Mouse (Mus musculus) MEL-GATA-1-ER (cell line): ENCODE data around the gene Colca2.

Source experiments
- DNase-seq: peaks from one replicate; pipeline ENCODE4 v3.0.0-alpha.2; 2012; ENCODE audit warnings: low read depth; ENCODE audit errors: extremely low read depth

Colca2 gene

DNA sequence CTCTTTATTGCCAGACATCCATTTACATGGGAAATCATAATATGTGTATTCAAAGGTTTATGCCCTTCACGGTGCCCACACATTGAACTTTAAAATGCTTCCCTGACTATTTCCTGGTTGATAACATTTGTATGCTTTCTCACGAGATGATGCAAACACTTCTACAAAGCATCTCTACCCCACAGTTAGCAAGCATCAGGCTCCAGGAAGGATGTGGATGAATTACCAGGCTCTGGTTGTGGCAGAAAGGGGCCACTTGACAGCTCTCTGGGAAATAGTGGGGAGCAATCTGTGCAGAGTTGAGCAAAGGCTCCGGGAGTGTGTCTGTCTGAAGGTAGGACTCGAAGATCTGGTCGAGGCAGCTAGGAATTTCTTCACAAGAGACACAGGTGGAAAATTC lies 6.3 kb downstream of the Colca2 start:
- DNase-seq, result no peak

DNA sequence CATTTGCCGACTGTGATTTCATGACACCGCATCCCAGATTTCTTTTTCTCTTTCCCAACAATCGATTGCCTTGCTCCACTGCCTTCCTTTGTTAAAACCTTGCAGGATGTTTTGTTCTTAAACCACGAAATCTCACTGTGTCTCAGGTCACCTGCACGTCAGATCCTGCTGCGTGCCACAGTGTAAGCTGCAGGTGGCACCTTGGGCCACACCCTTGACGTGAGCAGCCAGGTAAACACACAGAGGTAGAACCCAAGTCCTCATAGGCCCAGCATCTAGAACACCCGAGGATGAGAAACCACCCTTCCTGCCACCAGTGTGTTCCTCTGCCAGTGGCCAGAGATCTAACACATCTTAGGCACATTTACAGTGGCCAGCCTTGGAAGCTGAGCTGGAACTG lies 7.3 kb downstream of the Colca2 start:
- DNase-seq, result no peak

DNA sequence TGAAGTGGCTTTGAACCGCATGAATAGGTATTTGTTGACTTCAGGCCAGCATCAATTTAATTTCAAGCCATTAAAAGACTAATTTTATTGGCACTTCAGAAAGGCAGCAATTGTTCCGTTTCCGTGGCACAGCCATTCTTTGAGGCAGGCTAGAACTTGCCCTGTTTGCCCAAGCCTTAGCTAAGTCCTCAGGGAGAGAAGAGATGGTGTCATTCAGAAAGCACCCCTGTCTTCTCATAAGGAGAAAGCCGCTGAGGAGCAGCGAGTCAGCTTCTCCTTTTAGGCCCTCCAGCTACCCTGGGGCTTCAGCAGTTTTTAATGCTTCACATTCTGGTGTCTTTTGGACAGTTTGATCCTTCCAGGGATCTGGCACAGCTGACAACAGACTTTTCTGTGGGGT lies 9.5 kb downstream of the Colca2 start:
- DNase-seq, result no peak

DNA sequence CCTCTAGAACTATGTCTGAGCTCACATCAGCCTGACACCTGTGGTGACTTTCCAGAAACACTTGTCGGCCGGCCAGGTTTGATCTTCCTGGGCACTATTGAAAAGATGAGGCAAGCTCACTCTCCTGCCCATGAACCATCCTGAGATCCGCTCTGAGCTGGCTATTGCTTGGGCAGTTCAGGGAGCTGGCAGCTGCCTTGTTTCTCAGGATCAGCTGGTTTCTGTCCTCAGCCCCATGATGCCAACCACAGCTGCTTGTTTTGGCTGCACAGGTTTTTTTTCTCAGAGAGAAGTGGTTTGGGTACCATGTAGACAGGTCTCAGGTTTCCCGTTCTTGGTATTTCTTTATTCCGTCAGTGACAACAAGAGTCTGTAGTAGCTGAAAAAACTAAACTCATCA lies 19.9 kb downstream of the Colca2 start:
- DNase-seq, result no peak

DNA sequence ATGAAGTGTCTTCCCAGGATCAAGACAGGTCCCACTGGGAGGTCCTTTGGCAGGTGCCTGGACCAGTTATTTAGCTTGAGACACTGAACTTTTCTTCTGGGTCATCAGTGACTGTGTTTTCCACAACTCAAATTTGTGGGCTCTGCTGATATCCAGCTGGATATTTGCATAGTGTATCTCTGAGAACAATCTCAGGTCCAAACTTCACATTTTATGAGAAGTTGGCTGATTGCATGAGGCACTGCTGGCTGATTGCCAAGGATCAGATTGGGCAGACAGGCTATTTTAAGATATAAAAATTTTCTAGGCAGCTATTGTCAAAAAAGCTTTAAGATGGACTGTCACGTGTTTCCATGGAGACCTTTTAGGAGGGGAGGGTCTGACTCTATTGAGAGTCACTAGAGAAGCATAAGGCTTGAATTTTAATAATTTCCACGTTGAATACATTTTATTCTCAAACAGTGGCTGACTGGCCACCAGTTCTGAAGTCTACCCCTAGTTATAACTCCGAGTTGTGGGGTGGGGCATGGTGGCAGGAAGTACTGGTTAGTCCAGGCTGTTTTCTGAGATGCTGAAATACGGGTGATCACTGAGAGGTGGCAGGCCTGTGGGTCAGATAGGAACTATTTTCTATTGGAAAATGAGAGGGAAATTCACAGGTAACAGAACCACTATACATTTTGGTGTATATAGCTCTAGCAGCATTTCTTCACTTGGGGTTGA lies 21.4 kb downstream of the Colca2 start:
- no peak for DNase-seq

DNA sequence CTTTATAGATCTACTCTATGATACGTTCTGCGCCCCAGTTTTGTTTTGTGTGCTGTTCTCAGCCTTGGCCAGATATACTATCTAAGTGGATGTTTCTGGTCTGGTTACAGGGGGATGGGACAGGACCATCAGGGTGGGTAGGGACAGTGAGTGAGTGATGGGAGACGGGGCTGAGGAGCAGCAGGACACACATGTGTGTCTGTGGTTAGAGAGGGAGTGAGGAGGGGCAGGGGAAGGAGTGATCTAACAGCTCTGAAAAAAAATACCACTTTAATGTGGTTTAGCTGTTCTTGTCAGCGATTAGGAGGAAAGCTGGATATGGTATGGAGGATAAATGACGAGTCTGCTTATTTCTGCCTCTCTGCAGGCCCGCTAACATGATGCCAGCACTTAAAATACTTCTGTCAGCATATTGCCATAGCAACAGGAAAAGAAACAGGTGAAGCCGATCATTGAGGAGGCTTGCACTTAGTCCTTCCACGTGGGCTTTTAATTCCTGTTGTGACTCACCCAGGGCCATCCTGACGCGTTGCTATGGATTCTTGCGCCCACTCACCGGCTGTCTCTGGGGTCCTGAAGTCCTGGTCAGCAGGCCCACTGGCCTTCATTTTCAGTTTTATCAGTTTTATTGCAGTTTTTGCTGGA lies 39.5 kb downstream of the Colca2 start:
- no peak for DNase-seq

DNA sequence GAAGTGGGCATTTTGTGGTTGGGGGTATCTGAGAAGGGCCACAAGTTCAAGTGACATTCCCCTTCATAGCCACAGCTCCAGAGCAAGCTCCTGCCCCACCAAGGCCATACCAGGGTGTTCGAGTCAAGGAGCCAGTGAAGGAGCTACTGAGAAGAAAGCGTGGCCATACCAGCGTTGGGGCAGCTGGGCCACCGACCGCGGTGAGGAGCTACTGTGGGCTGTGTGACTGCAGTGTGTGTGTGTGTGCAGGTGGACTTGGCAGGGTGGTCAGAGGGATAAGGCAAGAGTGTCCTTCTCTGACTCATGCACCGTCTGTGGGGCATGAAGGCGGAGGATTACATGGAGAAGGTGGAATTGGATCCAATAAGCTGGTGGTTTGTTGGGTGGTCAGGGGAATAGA lies 46.2 kb downstream of the Colca2 start:
- no peak for DNase-seq

DNA sequence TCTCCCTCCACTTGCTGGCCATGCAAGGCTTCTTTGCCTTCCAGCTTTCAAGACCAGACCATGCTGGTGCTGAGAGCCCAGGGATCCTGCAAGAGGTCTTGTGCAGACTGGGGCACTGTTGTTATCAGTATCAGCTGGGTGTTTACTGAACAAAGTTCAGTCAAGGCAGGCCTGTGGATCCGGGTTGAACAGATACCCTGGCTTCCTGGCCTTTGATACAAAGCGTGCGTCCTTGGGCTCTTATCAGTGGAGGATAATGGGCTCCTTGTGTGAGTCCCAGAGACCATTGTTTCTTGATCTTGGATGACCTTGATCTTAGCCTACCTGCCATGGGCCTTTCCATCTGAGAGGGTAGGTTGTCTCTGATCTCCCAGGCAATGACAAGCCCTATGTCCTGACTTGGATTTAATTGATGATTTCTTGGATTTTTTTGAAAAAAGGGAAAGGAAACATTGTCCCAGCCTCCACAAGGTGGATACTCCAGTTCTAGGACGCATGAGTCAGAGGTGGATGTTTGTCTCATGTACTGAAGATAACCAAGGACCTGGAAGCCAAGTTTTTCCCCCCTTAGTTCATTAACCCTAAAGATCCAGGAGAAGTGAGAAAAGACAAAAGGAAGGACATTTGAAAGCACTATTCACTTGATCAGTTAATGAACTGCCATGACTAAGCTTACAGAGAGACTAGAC lies 47.5 kb downstream of the Colca2 start:
- DNase-seq, result no peak

DNA sequence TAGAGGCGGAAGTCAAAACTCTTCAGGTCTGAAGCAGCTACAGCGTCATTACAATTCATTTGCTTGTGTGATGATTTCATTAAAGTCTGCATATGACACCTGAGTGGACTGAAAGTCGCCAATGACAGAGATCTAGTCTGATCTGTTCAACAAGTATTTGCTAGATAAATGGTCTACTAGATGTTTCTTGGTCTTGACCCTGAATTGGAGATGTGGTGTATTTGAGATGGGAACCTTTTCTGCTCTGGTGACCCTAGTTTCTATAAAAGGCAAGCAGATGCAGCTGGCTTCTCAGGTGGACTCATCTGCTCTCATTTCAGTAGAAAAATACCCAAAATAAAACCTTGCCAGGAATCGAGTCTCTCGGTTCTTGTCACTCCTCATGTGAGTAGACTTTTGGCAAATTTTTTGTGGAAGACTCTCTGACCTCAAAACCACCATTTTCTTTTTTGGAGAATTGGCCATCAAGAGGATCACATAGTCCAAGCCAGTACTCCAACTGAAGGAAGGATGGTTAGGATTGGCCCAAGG lies 52.7 kb downstream of the Colca2 start:
- DNase-seq, result no peak
